Mouse (Mus musculus): ENCODE data around the gene Tle2.
A peak's percentile ranks its signal among the peaks of the same experiment; 100 is the strongest.

The Tle2 gene

GRCm38 (mm10) chr10:81574081-81575056, at the start of gene Tle2:
Tle2 (plus strand) TSS chr10:81574561.
- peak; percentile 60 for DNase-seq (ENCODE audit: low read depth)

GRCm38 (mm10) chr10:81525017-81525694, 49.2 kb upstream of the Tle2 start:
- no peak for DNase-seq (ENCODE audit: low read depth)

GRCm38 (mm10) chr10:81526779-81527178, 47.6 kb upstream of the Tle2 start:
- DNase-seq (ENCODE audit: low read depth), result peak; percentile 82

GRCm38 (mm10) chr10:81534826-81535225, 39.5 kb upstream of the Tle2 start:
- DNase-seq (ENCODE audit: low read depth), result no peak

DNA sequence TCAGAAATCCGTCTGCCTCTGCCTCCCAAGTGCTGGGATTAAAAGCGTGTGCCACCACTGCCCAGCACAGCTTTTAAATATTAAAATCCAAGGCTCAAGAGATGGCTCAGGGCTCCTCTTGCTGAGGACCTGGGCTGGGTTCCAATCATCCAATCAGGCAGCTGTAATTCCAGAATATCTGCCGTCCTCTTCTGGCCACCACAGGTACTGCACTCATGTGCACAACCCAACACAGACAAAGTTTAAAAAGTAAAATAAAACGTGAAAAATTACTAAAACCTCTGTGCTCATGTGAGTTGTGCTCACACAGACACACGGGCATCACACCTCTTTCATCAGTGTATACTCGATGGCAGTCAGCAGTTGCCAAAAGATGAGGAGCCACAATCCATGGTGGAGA, 37.6 kb upstream of the Tle2 start:
- peak; percentile 75 for DNase-seq (ENCODE audit: low read depth)

DNA sequence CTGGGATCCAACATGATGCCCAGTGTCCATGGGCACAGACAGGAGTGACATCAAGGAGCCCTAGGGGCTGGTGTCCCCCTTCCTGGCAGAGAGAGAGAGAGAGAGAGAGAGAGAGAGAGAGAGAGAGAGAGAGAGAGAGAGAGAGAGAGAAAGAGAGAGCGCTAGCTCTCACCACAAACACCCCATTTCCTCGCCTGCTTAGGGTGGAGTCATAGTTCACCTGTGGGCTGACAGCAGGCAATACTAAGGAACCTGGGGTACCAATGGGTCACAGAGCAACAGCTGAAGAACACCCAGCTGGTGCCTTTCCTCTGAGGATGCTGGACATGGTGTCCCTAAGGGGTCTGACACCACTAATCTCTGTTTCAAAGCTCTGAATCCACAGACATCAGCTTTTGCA, 36.9 kb upstream of the Tle2 start:
- no peak for DNase-seq (ENCODE audit: low read depth)

DNA sequence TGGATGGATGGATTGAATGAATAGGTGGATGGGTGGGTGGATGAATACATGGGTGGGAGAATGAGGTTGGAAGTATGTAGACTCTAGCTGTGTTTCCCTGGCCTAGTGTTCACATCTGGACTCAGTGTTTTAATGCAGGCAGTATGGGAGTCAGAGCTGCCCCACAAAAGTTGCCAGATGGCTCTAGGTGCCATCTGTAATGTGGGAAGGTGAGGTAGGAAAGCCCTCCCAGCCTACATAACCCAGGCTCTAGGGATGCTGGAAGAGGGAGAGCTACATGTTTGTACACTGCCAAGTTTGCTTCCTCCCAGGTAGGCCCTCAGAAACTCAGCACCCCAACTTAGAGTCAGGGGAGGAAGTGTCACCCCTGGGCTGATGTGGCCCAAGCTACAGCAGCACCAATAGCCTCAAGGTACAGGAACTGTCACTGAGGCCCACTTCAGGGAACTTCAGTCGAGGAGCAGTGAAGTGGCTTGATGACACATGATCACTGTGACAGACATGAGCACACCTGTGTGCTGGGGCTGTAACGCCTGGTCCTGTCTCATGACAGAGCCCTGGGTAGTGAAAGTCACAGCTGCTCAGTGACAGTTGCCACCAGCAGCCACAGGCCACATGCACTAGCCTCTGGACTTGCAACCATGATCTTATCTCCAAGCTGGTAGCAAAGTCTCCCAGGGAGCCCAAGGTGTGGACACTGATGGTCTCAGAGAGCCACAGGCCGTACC, 35.9 kb upstream of the Tle2 start:
- no peak for DNase-seq (ENCODE audit: low read depth)

DNA sequence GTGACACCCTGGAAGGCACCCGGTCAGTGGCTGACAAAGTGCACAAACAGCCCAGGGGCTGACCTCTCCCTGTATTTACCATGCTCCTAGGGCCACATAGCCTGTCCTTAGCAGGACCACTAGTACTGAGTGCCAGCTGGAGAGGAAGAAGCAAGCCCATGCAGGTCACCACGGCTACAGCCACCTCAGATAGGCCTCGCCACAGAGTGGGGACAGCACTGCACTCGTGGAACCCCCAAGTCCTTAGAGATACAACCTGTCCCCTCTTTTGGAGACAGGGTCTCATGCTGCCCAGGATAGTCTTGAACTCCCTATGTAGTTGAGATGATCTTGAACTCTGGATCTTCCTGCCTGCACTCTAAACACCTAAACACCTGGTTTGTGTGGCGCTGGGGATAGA, 33.0 kb upstream of the Tle2 start:
- no peak for DNase-seq (ENCODE audit: low read depth)

DNA sequence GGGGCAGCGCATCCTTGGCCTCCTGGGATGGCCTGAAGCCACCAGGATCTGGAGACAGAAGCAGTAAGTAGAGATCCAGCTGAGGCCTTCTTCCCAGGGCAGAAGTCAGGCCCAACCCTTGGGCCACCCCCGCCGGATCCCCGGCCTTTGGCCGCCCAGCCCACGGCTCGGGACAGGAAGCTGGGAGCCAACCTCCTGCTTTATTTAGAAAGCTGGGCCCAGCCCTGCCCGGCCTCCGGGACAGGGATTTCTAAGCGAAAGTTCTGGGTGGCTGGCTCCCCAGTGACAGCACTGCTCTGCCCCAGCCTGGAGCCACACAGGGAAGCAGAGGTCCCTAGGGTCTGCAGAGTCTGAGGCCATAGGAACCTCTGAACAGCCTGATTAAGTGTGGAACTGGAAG, 32.6 kb upstream of the Tle2 start:
- DNase-seq (ENCODE audit: low read depth), result no peak

DNA sequence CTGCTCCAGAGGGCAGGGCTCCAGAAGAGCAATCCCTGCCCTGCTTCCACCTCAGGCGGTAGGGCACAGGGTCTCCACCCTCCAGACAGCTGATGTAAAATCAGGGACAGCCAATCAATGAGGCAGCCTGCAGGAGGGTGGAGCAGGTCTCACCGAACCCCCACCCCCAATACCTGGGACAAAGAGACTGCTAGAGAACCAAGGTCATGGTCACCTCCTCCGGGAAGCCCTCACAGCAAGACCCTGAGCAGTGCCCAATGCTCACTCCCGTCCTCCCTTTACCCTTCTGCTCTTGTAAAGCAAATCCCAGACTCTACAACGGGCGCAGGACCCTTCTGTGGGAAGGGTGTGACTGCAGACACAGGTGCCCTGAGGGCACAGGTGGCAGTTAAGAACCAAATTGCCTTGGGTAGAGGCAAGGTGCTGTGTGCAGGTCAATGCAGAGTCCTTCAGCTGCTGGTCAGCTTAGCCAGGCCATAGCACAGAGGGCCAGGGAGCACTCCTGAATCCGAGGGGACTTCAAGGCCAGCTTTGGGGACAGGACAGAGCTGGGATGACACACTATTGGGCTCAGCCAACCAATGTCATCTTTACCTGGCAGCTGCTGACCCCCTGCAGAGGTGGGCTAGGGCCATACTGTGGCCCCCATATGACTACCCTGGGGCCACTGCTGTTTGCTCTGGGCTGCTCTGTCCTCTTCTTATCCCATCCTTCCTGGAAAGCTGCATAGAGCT, 31.5 kb upstream of the Tle2 start:
- no peak for DNase-seq (ENCODE audit: low read depth)

DNA sequence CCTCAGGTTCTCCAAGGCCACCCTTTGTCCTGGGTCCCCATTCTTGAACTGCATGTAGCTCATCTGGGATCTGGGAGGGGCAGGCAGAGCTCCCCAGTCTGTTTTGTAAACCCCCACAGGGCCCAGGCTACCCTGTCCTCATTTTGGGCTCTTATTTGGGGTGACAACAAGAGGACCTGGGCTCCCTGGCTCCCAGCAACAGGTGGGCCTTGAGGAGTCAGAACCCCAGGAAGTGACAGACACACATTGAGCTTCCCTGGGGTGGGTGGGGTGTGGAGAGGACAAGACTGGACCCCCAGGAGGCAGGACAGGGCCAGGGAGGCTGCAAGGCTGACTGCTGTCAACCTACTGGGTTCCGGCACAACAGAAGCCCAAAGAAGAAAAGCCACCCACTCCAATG, 30.7 kb upstream of the Tle2 start:
- no peak for DNase-seq (ENCODE audit: low read depth)

DNA sequence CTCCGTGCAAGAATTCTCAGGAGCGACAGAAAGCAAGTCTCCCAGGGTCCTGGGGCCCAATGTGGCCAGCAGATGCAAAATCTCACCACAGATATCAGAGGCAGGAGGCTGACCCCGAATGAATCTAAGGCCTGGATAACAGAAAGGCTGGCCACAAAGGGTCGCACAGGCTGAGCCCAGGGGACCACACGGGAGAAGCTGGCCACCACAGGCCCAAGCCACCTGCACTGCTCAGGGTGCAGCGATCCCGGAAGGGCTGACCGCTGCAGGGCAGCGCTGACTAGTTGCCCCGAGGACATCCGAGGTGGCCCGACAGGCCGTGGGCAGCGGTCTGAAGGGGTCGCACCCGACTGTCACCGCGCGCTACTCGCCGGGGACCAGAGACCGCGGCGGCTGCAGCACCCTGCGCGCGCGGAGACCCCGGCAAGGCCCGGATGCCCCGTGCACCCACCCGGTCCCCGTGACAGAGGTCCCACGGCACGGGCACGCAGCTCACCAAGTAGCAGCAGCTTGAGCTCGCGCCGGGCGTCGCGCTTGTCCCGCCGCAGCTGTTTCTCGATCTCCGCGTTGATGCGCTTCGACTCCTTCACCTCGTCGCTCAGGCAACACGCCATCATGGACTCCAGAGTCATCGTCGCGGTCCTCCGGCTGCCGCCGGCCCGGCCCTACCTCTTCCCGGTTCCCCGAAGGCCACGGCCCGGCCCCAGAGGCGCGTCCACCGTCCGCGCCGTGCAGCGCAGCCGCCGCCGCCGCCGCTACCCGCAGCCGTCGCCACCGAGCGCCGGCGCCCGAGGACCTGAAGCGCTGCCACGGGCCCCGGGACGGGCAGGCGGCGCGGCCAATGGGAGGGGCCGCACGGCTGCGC, 29.8 kb upstream of the Tle2 start:
- no peak for DNase-seq (ENCODE audit: low read depth)

DNA sequence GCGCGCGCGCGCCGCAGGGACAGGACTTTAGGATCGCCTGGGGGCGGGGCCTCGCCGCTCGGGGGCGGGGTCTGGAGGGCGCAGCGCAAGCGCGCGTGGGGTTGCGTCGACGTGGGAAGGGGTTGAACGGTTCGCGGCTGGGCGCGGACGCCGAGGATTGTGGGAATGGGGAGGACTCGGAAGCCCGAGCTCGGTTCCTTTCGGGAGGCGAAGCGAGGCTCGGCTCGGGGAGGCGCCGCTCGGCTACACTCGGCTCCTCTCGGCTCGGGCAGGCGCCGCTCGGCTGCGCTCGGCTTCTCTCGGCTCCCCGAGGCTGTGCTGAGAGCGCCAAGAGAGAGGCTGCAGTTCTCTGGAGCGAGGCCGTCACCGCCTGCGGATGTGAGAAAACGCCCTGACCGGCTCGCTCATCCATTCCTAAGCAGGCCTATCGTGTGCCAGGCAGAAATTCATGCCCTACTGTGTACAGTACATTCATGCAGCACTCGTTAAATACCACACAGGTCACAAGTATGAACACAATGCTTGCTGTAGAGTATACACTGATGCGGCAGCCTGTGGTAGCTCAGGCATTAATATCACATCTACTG, 29.1 kb upstream of the Tle2 start, which contains the start of gene Gna11:
Gene Gna11 (minus strand): TSS at position 30 of the 587 bp plus-strand sequence.
- peak; percentile 100 for DNase-seq (ENCODE audit: low read depth)

GRCm38 (mm10) chr10:81546332-81546731, 28.0 kb upstream of the Tle2 start:
- no peak for DNase-seq (ENCODE audit: low read depth)

DNA sequence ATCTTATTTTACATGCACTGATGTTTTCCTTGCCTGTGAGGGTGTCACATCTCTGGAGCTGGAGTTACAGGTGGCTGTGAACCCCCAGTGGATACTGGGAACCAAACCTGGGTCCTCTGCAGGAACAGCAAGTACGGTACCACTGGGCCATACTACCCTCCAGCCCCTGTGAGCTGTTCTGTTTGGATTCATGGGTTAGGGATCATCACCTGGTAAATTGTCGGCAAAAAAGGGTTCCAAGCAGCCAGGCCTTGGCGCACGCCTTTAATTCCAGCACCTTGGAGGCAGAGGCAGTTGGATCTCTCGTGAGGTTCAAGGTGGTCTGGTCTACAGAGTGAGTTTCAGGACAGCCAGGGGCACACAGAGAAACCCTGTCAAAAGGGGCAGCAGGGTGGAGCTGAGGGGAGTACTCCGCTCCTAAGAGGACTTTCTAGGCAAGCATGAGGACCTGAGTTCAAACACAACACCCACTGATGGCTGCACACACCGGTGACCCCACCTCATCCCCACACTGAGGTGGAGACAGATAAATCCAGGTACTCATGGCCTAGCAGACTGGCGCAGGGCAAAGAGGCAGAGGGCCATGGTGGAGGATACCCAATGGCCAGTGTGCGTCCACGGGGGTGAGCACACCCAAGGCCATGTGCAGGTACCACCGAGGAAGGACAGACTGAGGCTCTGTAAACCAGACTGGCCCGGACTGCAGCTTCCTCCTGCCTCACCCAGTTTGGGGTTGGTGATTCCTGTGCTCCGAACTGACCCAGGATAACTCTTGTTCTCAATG, 27.4 kb upstream of the Tle2 start:
- DNase-seq (ENCODE audit: low read depth), result no peak

DNA sequence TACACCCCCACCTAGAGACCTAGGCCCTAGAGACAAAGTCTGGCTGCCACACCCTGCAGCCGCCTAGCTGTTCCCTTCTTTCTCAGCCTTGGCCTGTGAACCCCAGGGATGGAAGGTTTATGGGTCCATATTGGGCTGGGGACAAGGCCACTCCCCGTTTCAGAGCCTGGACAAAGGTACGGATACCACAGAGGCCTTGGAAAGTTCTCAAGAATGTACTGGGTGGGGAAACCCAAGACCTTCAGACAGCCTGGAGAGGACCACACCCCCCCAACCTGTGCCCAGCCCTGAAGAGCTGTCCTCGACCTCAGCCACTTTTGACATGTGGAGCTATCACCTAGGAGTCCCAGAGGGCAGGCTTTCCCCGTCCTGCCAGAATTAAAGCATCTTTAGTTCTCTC, 25.4 kb upstream of the Tle2 start:
- no peak for DNase-seq (ENCODE audit: low read depth)

GRCm38 (mm10) chr10:81550257-81550656, 24.1 kb upstream of the Tle2 start:
- peak; percentile 84 for DNase-seq (ENCODE audit: low read depth)

DNA sequence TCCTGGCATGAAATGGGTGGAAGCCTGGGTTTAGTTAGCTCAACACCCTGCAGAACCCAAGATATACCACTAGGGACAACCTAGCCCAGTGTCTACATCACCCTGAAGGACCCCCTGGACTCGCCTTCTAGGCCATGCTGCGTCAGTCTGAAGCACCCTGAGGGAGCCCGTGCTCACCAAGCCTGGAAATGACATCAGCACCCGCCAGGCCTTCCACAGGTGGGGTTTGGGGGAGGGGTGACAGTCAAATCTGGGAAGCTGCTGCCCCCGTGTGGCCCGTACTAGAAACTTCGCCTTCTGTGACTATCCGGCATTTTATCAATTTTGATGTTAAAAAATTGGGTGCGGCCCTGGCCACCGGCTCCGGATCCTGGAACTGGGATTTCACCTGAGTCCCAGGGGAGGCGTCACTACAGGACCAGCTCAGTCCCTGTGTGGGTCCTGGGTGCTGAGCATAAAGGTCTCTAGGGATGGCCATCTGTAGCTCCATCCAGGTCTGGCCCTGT, 22.7 kb upstream of the Tle2 start:
- peak; percentile 96 for DNase-seq (ENCODE audit: low read depth)

DNA sequence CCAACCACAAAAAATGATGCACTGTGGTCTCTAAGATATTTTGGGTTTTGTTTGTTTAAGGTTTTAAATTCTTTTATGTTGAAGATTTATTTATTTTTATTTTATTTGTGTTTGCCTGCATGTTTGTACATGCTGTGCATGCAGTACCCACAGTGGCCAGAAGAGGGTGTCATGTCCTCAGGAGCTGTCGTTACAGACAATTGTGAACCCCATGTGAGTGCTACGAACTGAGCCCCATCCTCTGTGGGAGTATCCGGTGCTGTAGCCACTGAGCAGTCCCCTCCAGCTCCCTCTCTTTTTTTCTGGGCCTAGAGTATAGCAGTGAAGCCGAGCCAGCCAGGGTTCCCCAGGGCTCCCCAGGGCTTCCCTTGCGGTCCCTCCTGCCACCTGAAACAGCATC, 21.1 kb upstream of the Tle2 start:
- DNase-seq (ENCODE audit: low read depth), result peak; percentile 69

Data from NIH3T3 (cell line).